Mouse (Mus musculus): ENCODE results near the gene Cask.

DNA sequence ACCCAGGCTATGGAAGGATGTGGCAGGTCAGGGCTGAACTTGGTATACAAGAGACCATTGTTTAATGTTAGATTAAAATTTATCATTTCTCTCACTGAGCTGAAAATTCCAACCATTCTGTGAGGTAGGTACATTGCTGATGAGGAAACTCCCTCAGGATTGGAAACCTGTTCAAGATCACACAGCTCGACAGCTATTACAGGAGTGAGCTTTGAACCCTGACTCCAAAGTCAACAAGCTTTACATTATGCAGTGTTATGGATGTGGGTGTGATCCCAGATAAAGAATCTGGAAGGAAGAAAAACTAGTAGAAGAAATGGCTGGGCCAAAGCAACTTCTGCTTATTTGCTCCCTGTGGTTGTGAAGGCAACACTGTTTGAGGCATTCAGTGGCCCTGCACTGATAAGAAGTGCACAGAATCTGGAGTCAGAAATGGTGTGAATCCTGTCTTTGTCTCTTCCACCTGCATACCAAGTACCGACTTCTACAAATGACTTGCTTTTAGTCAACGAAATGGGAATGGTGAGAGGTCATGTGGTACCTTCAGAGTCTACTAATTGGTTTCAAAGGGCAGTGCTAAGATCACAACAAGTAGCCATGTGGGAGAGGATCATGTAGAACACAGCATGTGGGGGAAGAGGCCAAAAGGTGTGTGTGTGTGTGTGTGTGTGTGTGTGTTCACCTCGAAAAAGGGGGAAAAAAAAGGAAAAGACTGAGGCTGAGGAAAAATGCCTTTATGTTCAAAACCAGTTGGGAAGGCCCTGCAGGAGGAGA lies 134.2 kb downstream of the Cask start:
- no peak for TF ChIP-seq CTCF (IDR thresholded peaks at IDR 0.05; ENCODE audit: control insufficient read depth, insufficient read depth, low read length)
- TF ChIP-seq POLR2A (IDR thresholded peaks at IDR 0.05; ENCODE audit: borderline replicate concordance, control insufficient read depth, low read depth, low read length): no peak
